Mouse (Mus musculus): ENCODE measurements around the gene Zmiz1.

Zmiz1 gene

GRCm38 (mm10) chr14:25493301-25494241 is 34.6 kb downstream of the Zmiz1 start:
- DNase-seq: peak; percentile 53

- no peak for DNase-seq
Measured at GRCm38 (mm10) chr14:25494778-25495177, 35.8 kb downstream of the Zmiz1 start.

GRCm38 (mm10) chr14:25496116-25496515 is 37.1 kb downstream of the Zmiz1 start:
- no peak for DNase-seq

- DNase-seq: no peak
Measured at GRCm38 (mm10) chr14:25496989-25497388, 38.0 kb downstream of the Zmiz1 start.

GRCm38 (mm10) chr14:25497596-25497995 is 38.6 kb downstream of the Zmiz1 start:
- DNase-seq: no peak

GRCm38 (mm10) chr14:25498367-25498766 is 39.4 kb downstream of the Zmiz1 start:
- DNase-seq: no peak

- DNase-seq: no peak
Measured at GRCm38 (mm10) chr14:25499526-25499925, 40.5 kb downstream of the Zmiz1 start.

GRCm38 (mm10) chr14:25500511-25501120 is 41.6 kb downstream of the Zmiz1 start:
- peak; percentile 74 for DNase-seq

- DNase-seq: peak; percentile 56
Measured at GRCm38 (mm10) chr14:25501481-25501880, 42.5 kb downstream of the Zmiz1 start.

GRCm38 (mm10) chr14:25502355-25502754 is 43.4 kb downstream of the Zmiz1 start:
- no peak for DNase-seq

GRCm38 (mm10) chr14:25504241-25504640 is 45.3 kb downstream of the Zmiz1 start:
- DNase-seq: no peak

- DNase-seq: no peak
Measured at GRCm38 (mm10) chr14:25505201-25505671, 46.3 kb downstream of the Zmiz1 start.

- no peak for DNase-seq
Measured at GRCm38 (mm10) chr14:25508111-25508756, 49.2 kb downstream of the Zmiz1 start.

GRCm38 (mm10) chr14:25508757-25509139 is 49.8 kb downstream of the Zmiz1 start:
- no peak for DNase-seq

GRCm38 (mm10) chr14:25509450-25510129 is 50.6 kb downstream of the Zmiz1 start:
- DNase-seq: no peak

- no peak for DNase-seq
Measured at GRCm38 (mm10) chr14:25510362-25510761, 51.4 kb downstream of the Zmiz1 start.

GRCm38 (mm10) chr14:25510987-25511386 is 52.0 kb downstream of the Zmiz1 start:
- peak; percentile 56 for DNase-seq

GRCm38 (mm10) chr14:25511564-25511963 is 52.6 kb downstream of the Zmiz1 start:
- DNase-seq: no peak

- DNase-seq: peak; percentile 32
Measured at GRCm38 (mm10) chr14:25511967-25512366, 53.0 kb downstream of the Zmiz1 start.

- DNase-seq: no peak
Measured at GRCm38 (mm10) chr14:25512803-25513202, 53.8 kb downstream of the Zmiz1 start.

- no peak for DNase-seq
Measured at GRCm38 (mm10) chr14:25513496-25513895, 54.5 kb downstream of the Zmiz1 start.

- DNase-seq: no peak
Measured at GRCm38 (mm10) chr14:25514943-25515512, 56.0 kb downstream of the Zmiz1 start.

GRCm38 (mm10) chr14:25515924-25516323 is 56.9 kb downstream of the Zmiz1 start:
- DNase-seq: peak; percentile 49
